8 mouse cellular contexts compared by ENCODE assay signal in genomic region chr9:31912921-31913738, GRCm38 (mm10). TPM values are rescaled to one million over a fixed set of nuclear protein-coding genes. Genes with fewer than 3 reads are reported as not detected.
DNase-seq lines count a peak whose midpoint lies in the region; ATAC-seq and TF ChIP-seq lines count a peak whose summit lies in the region.

Barx2 (minus strand) TSS chr9:31913462.

- H3K27me3 ChIP-seq in hindbrain, embryonic 16.5 days (replicated peaks; ENCODE audit: control insufficient read depth, insufficient read depth, low read length), result peaks cover 56% of the 10 kb centered on the region

- no peaks in the 10 kb centered on the region for H3K36me3 ChIP-seq in hindbrain, embryonic 16.5 days (ENCODE audit: control insufficient read depth, insufficient read depth, low read length)

- TF ChIP-seq CTCF in left cerebral cortex, adult 2 months (IDR thresholded peaks at IDR 0.05), result peak; percentile 67

- H3K9ac ChIP-seq in hindbrain, embryonic 16.5 days (ENCODE audit: low read depth, low read length), result peak within 1 kb of the TSS; percentile 64

- H3K4me1 ChIP-seq in hindbrain, embryonic 16.5 days (ENCODE audit: control insufficient read depth, insufficient read depth, low read depth, low read length), result peaks cover 25% of the 10 kb centered on the region

- H3K4me2 ChIP-seq in hindbrain, embryonic 16.5 days (ENCODE audit: low read length), result peak within 1 kb of the TSS; percentile 100

- no peak within 1 kb of the TSS for H3K27ac ChIP-seq in hindbrain, embryonic 16.5 days (ENCODE audit: low read depth, low read length)
- H3K27ac ChIP-seq in left cerebral cortex, adult 2 months, result no peak within 1 kb of the TSS; the same call in 1 of the 2 replicates

- peak; percentile 87 for DNase-seq in ZHBTc4 (ENCODE audit: low read depth, low spot score)
- DNase-seq in embryo, embryonic 10 days (ENCODE audit: low spot score), result peak; percentile 86
- peak; percentile 58 for DNase-seq in gastrocnemius, postnatal 10 days
- peak; percentile 72 to 75 for DNase-seq in left cerebral cortex, adult 2 months (ENCODE audit: extremely low spot score in 1 of 2, low spot score in 2 of 2)
- DNase-seq in lung, postnatal 36 days, result peak; percentile 53
- DNase-seq in right cerebral cortex, postnatal 4 days, result peak; percentile 75
- no peak for DNase-seq in spleen, adult 12 weeks (ENCODE audit: low spot score)

- under 1% methylated on average over 55 of the region's 81 CpGs for WGBS in hindbrain, embryonic 16.5 days

- intact Hi-C loops in left cerebral cortex, adult 2 months (cut with DNase I), result loop anchor here (1.0 to 5.0 kb wide), 4 partner anchors 54 to 354 kb away; no protein-coding TSS in a partner anchor

- H3K4me3 ChIP-seq in hindbrain, embryonic 16.5 days (ENCODE audit: low read length), result peak within 1 kb of the TSS; percentile 61
- H3K4me3 ChIP-seq in left cerebral cortex, adult 2 months, result peak within 1 kb of the TSS; percentile 54

- ATAC-seq in hindbrain, embryonic 16.5 days, result peak; percentile 93

- H3K9me3 ChIP-seq in hindbrain, embryonic 16.5 days (ENCODE audit: control insufficient read depth, low read length), result no peaks in the 10 kb centered on the region

RNA-seq across cellular contexts. Expression of gene Barx2, which starts in this region (rescaled TPM):
- 10 to 100 TPM; 10.5 to 10.7 TPM for total RNA-seq in gastrocnemius, postnatal 10 days (2021)
- polyA plus RNA-seq in hindbrain, embryonic 16.5 days (2015; fragmentation: Nextera tagmentation; extraction: Ambion mirVana), result 0.45 and 0.51 TPM in 2 replicates
- 1 to 10 TPM; 5.0 to 6.8 TPM for total RNA-seq in left cerebral cortex, adult 2 months (2021)

Comparison
In these comparisons a context has a peak if more than half of its experiments do, and no peak if none do; other contexts are left out.
1. Peak in ATAC-seq, H3K4me3 ChIP-seq, H3K9ac ChIP-seq and H3K4me2 ChIP-seq in hindbrain, embryonic 16.5 days; RNA of the gene not detected or under 1 TPM.